Mouse (Mus musculus): Measurements from ENCODE around the gene Plin1. TPM values are rescaled to one million over a fixed set of nuclear protein-coding genes. Genes with fewer than 3 reads are reported as not detected.
A peak's percentile ranks its signal among the peaks of the same experiment; 100 is the strongest.

The Plin1 gene
- 1.7 TPM in 1 of 2 replicates, not detected in the other for polyA plus RNA-seq (2012; ENCODE audit: insufficient read depth, low replicate concordance)

- no peaks in the 10 kb centered on the region for H3K9me3 ChIP-seq
- TF ChIP-seq GATA1 (IDR thresholded peaks at IDR 0.05; ENCODE audit: borderline replicate concordance, low read length): no peak
- no peak for TF ChIP-seq FLI1 (IDR thresholded peaks at IDR 0.05; ENCODE audit: low read length)
- no peak within 1 kb of the TSS for H3K4me3 ChIP-seq (replicated peaks)
- H3K27me3 ChIP-seq (replicated peaks): peaks cover 55% of the 10 kb centered on the region
- H3K4me1 ChIP-seq: peaks cover 18% of the 10 kb centered on the region
- H3K36me3 ChIP-seq (replicated peaks; ENCODE audit: low read length): no peaks in the 10 kb centered on the region
Observed at GRCm38 (mm10) chr7:79732622-79733021, at the start of gene Plin1. Gene Plin1 (minus strand): TSS chr7:79732903.

- Histone ChIP-seq H3K4me1 (peaks cover 50% of the 10 kb centered on the region), H3K36me3 (replicated peaks; ENCODE audit: low read length) (no peaks in the 10 kb centered on the region), H3K9me3 (no peaks in the 10 kb centered on the region; the same call in 1 of the 2 replicates), H3K4me3 (replicated peaks) (no peak overlapping the region), H3K27me3 (replicated peaks) (peaks cover 24% of the 10 kb centered on the region)
- no peak for TF ChIP-seq GATA1 (IDR thresholded peaks at IDR 0.05; ENCODE audit: borderline replicate concordance, low read length)
- TF ChIP-seq FLI1 (IDR thresholded peaks at IDR 0.05; ENCODE audit: low read length): no peak
Observed at GRCm38 (mm10) chr7:79782516-79782855, 49.8 kb upstream of the Plin1 start.

- peaks cover 53% of the 10 kb centered on the region for H3K4me1 ChIP-seq
- H3K9me3 ChIP-seq: no peaks in the 10 kb centered on the region; the same call in 1 of the 2 replicates
- no peak for TF ChIP-seq FLI1 (IDR thresholded peaks at IDR 0.05; ENCODE audit: low read length)
- TF ChIP-seq GATA1 (IDR thresholded peaks at IDR 0.05; ENCODE audit: borderline replicate concordance, low read length): no peak
- no peak overlapping the region for H3K4me3 ChIP-seq (replicated peaks)
- no peaks in the 10 kb centered on the region for H3K36me3 ChIP-seq (replicated peaks; ENCODE audit: low read length)
- peaks cover 23% of the 10 kb centered on the region for H3K27me3 ChIP-seq (replicated peaks)
Observed at GRCm38 (mm10) chr7:79781826-79782515, 49.3 kb upstream of the Plin1 start.

GRCm38 (mm10) chr7:79780647-79781626, 48.2 kb upstream of the Plin1 start:
- no peaks in the 10 kb centered on the region; the same call in 1 of the 2 replicates for H3K9me3 ChIP-seq
- no peak for TF ChIP-seq FLI1 (IDR thresholded peaks at IDR 0.05; ENCODE audit: low read length)
- TF ChIP-seq GATA1 (IDR thresholded peaks at IDR 0.05; ENCODE audit: borderline replicate concordance, low read length): no peak
- H3K4me3 ChIP-seq (replicated peaks): peak overlapping the region; percentile 90
- H3K27me3 ChIP-seq (replicated peaks): peaks cover 20% of the 10 kb centered on the region
- H3K36me3 ChIP-seq (replicated peaks; ENCODE audit: low read length): no peaks in the 10 kb centered on the region
- peaks cover 61% of the 10 kb centered on the region for H3K4me1 ChIP-seq

GRCm38 (mm10) chr7:79771561-79772512, 39.1 kb upstream of the Plin1 start:
- Histone ChIP-seq H3K27me3 (replicated peaks) (peaks cover 46% of the 10 kb centered on the region), H3K9me3 (no peaks in the 10 kb centered on the region), H3K4me3 (replicated peaks) (no peak overlapping the region), H3K36me3 (replicated peaks; ENCODE audit: low read length) (no peaks in the 10 kb centered on the region), H3K4me1 (peaks cover 48% of the 10 kb centered on the region)
- TF ChIP-seq GATA1 (IDR thresholded peaks at IDR 0.05; ENCODE audit: borderline replicate concordance, low read length): no peak
- no peak for TF ChIP-seq FLI1 (IDR thresholded peaks at IDR 0.05; ENCODE audit: low read length)

- no peaks in the 10 kb centered on the region for H3K36me3 ChIP-seq (replicated peaks; ENCODE audit: low read length)
- peaks cover 30% of the 10 kb centered on the region for H3K4me1 ChIP-seq
- peaks cover 46% of the 10 kb centered on the region for H3K27me3 ChIP-seq (replicated peaks)
- no peak overlapping the region for H3K4me3 ChIP-seq (replicated peaks)
- TF ChIP-seq FLI1 (IDR thresholded peaks at IDR 0.05; ENCODE audit: low read length): no peak
- TF ChIP-seq GATA1 (IDR thresholded peaks at IDR 0.05; ENCODE audit: borderline replicate concordance, low read length): no peak
- H3K9me3 ChIP-seq: 0 out of 2 replicates have a peak, but pooled peaks cover 4% of the 10 kb centered on the region
Observed at GRCm38 (mm10) chr7:79769664-79770063, 37.0 kb upstream of the Plin1 start.

- 0 out of 2 replicates have a peak, but pooled peaks cover 4% of the 10 kb centered on the region for H3K9me3 ChIP-seq
- no peak for TF ChIP-seq GATA1 (IDR thresholded peaks at IDR 0.05; ENCODE audit: borderline replicate concordance, low read length)
- TF ChIP-seq FLI1 (IDR thresholded peaks at IDR 0.05; ENCODE audit: low read length): no peak
Observed at GRCm38 (mm10) chr7:79765991-79766390, 33.3 kb upstream of the Plin1 start.

GRCm38 (mm10) chr7:79762106-79762505, 29.4 kb upstream of the Plin1 start:
- Histone ChIP-seq H3K9me3 (0 out of 2 replicates have a peak, but pooled peaks cover 4% of the 10 kb centered on the region), H3K4me1 (peaks cover 5% of the 10 kb centered on the region), H3K4me3 (replicated peaks) (no peak overlapping the region), H3K36me3 (replicated peaks; ENCODE audit: low read length) (no peaks in the 10 kb centered on the region), H3K27me3 (replicated peaks) (peaks cover 33% of the 10 kb centered on the region)
- TF ChIP-seq GATA1 (IDR thresholded peaks at IDR 0.05; ENCODE audit: borderline replicate concordance, low read length) (no peak), FLI1 (IDR thresholded peaks at IDR 0.05; ENCODE audit: low read length) (no peak)

More at GRCm38 (mm10) chr7:79765991-79766390, 33.3 kb upstream of the Plin1 start:
- Histone ChIP-seq H3K4me1 (peaks cover 6% of the 10 kb centered on the region), H3K36me3 (replicated peaks; ENCODE audit: low read length) (no peaks in the 10 kb centered on the region), H3K27me3 (replicated peaks) (peaks cover 32% of the 10 kb centered on the region), H3K4me3 (replicated peaks) (no peak overlapping the region)

Measured in megakaryocyte, embryonic 14.5 days (primary cell).